Mouse (Mus musculus): ENCODE data around the gene Six5. TPM values are rescaled to one million over a fixed set of nuclear protein-coding genes. Genes with fewer than 3 reads are reported as not detected.

Six5 gene
- polyA plus RNA-seq, 1 experiment from 2014 or later = 1.8 TPM

DNA sequence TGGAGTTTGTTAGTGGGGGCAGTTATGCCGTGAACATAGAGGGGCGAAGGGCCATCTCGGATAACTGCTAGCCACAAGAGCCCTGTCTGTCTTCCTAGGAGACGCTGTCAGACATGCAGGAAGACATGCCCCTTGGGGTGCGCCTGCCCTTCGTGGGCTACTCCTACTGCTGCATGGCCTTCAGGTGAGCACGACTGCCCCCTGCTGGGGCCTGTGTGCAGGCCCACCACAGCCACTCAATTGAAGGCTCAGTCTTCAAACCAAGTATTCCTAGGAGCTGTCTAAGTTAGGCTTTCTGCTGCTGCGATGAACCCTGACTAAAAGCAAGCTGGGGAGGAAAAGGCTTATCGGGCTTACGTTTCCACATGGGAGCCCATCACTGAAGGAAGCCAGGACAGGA is 5.6 kb upstream of the Six5 start:
- Histone ChIP-seq H3K9ac (replicated peaks) (no peak overlapping the region), H3K4me1 (peaks cover 44% of the 10 kb centered on the region), H3K27ac (replicated peaks) (no peak overlapping the region), H3K4me3 (replicated peaks) (no peak overlapping the region), H3K4me2 (no peak overlapping the region), H3K9me3 (replicated peaks) (no peaks in the 10 kb centered on the region), H3K27me3 (replicated peaks) (peaks cover 24% of the 10 kb centered on the region), H3K36me3 (peaks cover 34% of the 10 kb centered on the region)
- no peak for ATAC-seq (ENCODE audit: low FRiP score)
- WGBS = 48% methylated on average over 10 of the region's 10 CpGs

DNA sequence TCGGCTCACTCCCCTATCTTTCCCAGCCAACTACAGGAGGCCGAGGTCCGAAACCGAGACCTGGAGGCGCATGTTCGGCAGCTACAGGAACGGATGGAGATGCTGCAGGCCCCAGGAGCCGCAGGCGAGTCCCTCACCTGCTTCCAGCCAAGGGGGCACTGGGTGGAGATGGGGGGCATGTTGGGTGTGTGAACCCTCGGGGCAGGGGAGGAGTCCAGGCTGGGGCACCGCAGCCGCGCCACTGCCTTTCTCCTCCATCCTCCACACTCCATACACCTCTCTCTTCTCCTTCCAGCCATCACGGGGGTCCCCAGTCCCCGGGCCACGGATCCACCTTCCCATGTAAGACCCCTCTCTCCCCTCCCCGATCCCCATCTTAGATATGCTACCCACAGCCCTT is 2.5 kb upstream of the Six5 start:
- Histone ChIP-seq H3K27me3 (replicated peaks) (peaks cover 42% of the 10 kb centered on the region), H3K36me3 (peaks cover 32% of the 10 kb centered on the region), H3K4me3 (replicated peaks) (no peak overlapping the region), H3K27ac (replicated peaks) (0 out of 2 replicates have a peak overlapping the region, but pooled peaks have one; percentile 71), H3K9ac (replicated peaks) (peak overlapping the region; percentile 26; the same call in 1 of the 2 replicates), H3K4me2 (no peak overlapping the region; the same call in 1 of the 2 replicates), H3K4me1 (peaks cover 53% of the 10 kb centered on the region), H3K9me3 (replicated peaks) (no peaks in the 10 kb centered on the region)
- ATAC-seq (ENCODE audit: low FRiP score) = no peak
- 42% methylated on average over 17 of the region's 17 CpGs for WGBS

DNA sequence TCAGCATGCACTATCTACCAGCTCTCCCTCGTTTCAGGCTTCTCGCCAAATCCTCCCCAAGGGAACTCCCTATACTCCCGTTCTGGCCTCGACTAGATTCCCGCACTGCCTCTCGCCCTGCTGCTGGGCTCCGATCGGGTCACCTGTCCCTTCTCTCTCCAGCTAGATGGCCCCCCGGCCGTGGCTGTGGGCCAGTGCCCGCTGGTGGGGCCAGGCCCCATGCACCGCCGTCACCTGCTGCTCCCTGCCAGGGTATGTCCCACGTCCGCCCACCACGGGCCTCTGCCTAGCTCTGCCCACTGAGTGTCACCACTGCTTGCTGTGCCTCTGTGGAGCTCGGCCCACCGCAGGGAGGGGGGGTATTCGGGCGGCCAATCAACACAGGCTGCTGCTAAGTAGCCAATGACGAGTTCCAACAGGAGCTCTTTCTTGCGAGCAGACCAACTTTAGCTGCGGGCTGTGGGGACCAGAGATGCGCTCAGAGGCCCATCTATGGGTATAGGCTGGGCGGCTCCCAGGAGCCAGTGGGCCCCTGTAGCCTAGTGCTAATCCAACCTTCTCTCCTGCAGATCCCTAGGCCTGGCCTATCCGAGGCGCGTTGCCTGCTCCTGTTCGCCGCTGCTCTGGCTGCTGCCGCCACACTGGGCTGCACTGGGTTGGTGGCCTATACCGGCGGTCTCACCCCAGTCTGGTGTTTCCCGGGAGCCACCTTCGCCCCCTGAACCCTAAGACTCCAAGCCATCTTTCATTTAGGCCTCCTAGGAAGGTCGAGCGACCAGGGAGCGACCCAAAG is 1.8 kb upstream of the Six5 start:
- Histone ChIP-seq H3K27me3 (replicated peaks) (peaks cover 44% of the 10 kb centered on the region), H3K4me3 (replicated peaks) (peak overlapping the region; percentile 54; the same call in 1 of the 2 replicates), H3K9me3 (replicated peaks) (no peaks in the 10 kb centered on the region), H3K27ac (replicated peaks) (peak overlapping the region; percentile 71), H3K4me1 (peaks cover 58% of the 10 kb centered on the region), H3K4me2 (peak overlapping the region; percentile 98), H3K36me3 (peaks cover 26% of the 10 kb centered on the region), H3K9ac (replicated peaks) (peak overlapping the region; percentile 26; the same call in 1 of the 2 replicates)
- ATAC-seq (ENCODE audit: low FRiP score) = peak; percentile 36; the same call in 1 of the 2 replicates
- WGBS = 5% methylated on average over 38 of the region's 38 CpGs

DNA sequence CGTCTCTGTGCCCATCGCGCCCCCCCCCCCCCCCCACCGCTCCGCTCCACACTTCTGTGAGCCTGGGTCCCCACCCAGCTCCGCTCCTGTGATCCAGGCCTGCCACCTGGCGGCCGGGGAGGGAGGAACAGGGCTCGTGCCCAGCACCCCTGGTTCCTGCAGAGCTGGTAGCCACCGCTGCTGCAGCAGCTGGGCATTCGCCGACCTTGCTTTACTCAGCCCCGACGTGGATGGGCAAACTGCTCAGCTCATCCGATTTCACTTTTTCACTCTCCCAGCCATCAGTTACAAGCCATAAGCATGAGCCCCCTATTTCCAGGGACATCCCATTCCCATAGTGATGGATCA is 1.2 kb upstream of the Six5 start:
- Histone ChIP-seq H3K27ac (replicated peaks) (peak overlapping the region; percentile 86), H3K4me1 (peaks cover 58% of the 10 kb centered on the region), H3K4me2 (peak overlapping the region; percentile 98), H3K36me3 (peaks cover 21% of the 10 kb centered on the region), H3K9ac (replicated peaks) (no peak overlapping the region; the same call in 1 of the 2 replicates), H3K4me3 (replicated peaks) (peak overlapping the region; percentile 54), H3K9me3 (replicated peaks) (no peaks in the 10 kb centered on the region), H3K27me3 (replicated peaks) (peaks cover 44% of the 10 kb centered on the region)
- peak; percentile 42 for ATAC-seq (ENCODE audit: low FRiP score)
- under 1% methylated on average over 15 of the region's 15 CpGs for whole genome bisulfite sequencing

DNA sequence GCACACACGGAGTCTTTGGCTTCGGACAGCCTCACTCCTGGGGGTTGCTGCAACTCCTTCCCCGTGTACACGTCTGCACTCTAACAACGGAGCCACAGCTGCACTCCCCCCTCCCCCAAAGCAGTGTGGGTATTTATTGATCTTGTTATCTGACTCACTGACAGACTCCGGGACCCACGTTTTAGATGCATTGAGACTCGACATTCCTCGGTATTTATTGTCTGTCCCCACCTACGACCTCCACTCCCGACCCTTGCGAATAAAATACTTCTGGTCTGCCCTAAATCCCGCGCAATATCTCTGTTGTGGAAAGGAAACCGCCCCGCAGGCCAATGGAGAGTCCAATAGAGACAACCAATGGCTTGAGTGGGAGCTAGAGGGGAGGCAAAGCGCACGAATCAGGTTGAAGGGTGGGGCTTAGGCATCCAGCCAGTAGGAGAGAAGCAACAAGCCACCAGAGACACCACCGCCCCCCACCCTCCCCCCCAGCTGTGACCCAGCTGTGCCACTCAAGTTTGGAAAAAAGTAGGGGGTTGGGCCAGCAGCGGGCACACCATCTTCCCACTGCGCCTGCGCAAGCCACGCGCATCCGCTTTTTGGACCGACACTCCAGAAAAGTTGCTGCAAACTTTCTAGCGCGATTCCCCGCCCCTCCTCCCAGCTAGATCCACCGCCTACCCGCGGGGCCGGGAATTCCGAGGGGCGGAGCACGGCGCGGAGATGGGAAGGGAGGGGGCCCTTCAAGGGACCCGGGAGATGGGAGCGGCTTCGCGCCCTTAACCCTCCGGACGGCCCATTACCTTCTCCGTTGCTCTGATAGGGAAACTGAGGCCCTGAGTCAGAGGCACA is 633 bp upstream of the Six5 start:
- H3K4me2 ChIP-seq = peak overlapping the region; percentile 98
- peaks cover 58% of the 10 kb centered on the region for H3K4me1 ChIP-seq
- WGBS = under 1% methylated on average over 45 of the region's 45 CpGs
- peaks cover 44% of the 10 kb centered on the region for H3K27me3 ChIP-seq (replicated peaks)
- peaks cover 16% of the 10 kb centered on the region for H3K36me3 ChIP-seq
- peak overlapping the region; percentile 86 for H3K27ac ChIP-seq (replicated peaks)
- H3K9ac ChIP-seq (replicated peaks) = peak overlapping the region; percentile 42
- H3K4me3 ChIP-seq (replicated peaks) = peak overlapping the region; percentile 54
- H3K9me3 ChIP-seq (replicated peaks) = no peaks in the 10 kb centered on the region
- ATAC-seq (ENCODE audit: low FRiP score) = peak; percentile 79

DNA sequence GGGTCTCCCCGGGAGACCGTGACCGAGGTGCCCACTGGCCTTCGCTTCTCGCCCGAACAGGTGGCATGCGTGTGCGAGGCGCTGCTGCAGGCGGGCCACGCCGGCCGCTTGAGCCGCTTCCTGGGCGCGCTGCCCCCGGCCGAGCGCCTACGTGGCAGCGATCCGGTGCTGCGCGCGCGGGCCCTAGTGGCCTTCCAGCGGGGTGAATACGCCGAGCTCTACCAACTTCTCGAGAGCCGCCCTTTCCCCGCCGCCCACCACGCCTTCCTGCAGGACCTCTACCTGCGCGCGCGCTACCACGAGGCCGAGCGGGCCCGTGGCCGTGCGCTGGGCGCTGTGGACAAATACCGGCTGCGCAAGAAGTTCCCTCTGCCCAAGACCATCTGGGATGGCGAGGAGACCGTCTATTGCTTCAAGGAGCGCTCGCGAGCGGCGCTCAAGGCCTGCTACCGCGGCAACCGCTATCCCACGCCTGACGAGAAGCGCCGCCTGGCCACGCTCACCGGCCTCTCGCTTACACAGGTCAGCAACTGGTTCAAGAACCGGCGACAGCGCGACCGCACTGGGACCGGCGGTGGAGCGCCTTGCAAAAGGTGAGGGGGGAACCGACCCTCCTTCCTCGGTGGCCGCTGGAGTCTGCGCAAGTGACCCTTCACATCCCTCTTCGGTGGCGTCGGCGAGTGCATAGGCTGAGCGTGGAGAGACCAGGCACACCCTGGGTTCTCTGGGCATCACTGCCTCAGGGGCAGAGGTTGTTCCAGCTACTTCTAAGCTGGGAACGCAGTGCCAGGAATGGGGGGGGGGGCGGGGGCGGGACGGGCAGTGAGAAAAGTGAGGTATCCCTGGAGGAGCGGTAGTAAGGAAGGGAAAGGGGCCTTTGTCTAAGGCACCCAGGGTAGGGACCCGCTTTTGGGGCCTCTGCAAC is 694 bp downstream of the Six5 start:
- 0 out of 2 replicates have a peak, but pooled peaks have one; percentile 3 for ATAC-seq (ENCODE audit: low FRiP score)
- H3K9ac ChIP-seq (replicated peaks) = peak overlapping the region; percentile 42
- H3K36me3 ChIP-seq = peaks cover 12% of the 10 kb centered on the region
- H3K27ac ChIP-seq (replicated peaks) = peak overlapping the region; percentile 86
- peak overlapping the region; percentile 98 for H3K4me2 ChIP-seq
- peaks cover 58% of the 10 kb centered on the region for H3K4me1 ChIP-seq
- peak overlapping the region; percentile 54 for H3K4me3 ChIP-seq (replicated peaks)
- H3K27me3 ChIP-seq (replicated peaks) = peaks cover 42% of the 10 kb centered on the region
- no peaks in the 10 kb centered on the region for H3K9me3 ChIP-seq (replicated peaks)
- under 1% methylated on average over 79 of the region's 87 CpGs for WGBS

DNA sequence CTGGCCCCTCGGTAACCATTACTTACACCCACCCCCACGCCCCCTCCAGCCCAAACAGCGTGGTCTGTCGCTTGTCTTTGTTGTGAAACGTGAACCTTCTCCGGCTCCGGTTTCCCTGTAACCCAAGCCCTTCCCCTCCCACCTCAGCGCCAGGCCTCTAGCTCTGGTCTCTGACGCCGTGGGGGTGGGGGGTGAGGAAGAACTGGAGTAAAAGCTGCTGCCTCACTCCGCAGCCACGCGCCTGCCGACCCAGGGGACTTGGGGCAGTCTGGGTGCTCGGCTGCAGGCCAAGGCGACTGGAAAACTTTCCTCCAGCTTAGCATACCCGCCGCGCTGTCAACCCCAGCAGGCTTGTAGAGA is 1.3 kb downstream of the Six5 start:
- Histone ChIP-seq H3K36me3 (peaks cover 10% of the 10 kb centered on the region; the same call in 1 of the 2 replicates), H3K9me3 (replicated peaks) (no peaks in the 10 kb centered on the region), H3K27me3 (replicated peaks) (peaks cover 37% of the 10 kb centered on the region), H3K4me1 (peaks cover 58% of the 10 kb centered on the region), H3K4me3 (replicated peaks) (peak overlapping the region; percentile 54), H3K27ac (replicated peaks) (peak overlapping the region; percentile 18; the same call in 1 of the 2 replicates), H3K4me2 (peak overlapping the region; percentile 98), H3K9ac (replicated peaks) (peak overlapping the region; percentile 42)
- no peak for ATAC-seq (ENCODE audit: low FRiP score)
- WGBS = 2% methylated on average over 19 of the region's 19 CpGs

DNA sequence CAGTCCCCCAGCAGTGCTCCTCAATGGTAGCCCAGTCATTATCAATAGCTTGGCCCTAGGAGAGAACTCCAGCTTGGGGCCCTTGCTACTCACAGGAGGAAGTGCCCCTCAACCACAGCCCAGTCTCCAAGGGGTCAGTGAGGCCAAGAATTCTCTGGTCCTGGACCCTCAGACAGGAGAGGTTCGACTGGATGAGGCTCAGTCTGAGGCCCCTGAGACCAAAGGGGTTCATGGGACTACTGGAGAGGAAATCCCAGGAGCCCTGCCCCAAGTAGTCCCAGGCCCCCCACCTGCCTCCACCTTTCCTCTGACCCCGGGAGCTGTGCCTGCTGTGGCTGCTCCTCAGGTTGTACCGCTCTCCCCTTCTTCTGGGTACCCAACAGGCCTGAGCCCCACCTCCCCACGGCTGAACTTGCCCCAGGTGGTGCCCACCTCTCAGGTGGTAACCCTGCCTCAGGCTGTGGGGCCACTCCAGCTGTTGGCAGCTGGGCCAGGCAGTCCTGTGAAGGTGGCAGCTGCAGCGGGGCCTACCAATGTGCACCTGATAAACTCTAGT is 2.1 kb downstream of the Six5 start:
- no peaks in the 10 kb centered on the region for H3K9me3 ChIP-seq (replicated peaks)
- no peak overlapping the region for H3K9ac ChIP-seq (replicated peaks)
- peak overlapping the region; percentile 54 for H3K4me3 ChIP-seq (replicated peaks)
- peak overlapping the region; percentile 98 for H3K4me2 ChIP-seq
- peaks cover 58% of the 10 kb centered on the region for H3K4me1 ChIP-seq
- H3K36me3 ChIP-seq = peaks cover 4% of the 10 kb centered on the region; the same call in 1 of the 2 replicates
- ATAC-seq (ENCODE audit: low FRiP score) = no peak
- 0 out of 2 replicates have a peak overlapping the region, but pooled peaks have one; percentile 18 for H3K27ac ChIP-seq (replicated peaks)
- peaks cover 29% of the 10 kb centered on the region for H3K27me3 ChIP-seq (replicated peaks)
- WGBS = 55% methylated on average over 5 of the region's 5 CpGs

DNA sequence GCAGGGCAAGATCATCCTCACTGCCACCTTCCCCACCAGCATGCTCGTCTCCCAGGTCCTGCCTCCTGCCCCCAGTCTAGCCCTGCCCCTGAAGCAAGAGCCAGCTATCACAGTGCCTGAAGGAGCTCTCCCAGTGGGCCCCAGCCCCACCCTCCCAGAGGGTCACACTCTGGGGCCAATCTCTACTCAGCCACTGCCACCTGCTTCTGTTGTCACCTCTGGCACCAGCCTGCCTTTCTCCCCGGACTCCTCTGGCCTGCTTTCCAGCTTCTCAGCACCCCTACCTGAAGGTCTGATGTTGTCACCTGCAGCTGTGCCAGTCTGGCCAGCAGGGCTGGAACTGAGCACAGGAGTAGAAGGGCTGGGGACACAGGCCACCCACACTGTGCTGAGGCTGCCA is 2.8 kb downstream of the Six5 start:
- no peak for ATAC-seq (ENCODE audit: low FRiP score)
- H3K36me3 ChIP-seq = no peaks in the 10 kb centered on the region; the same call in 1 of the 2 replicates
- no peaks in the 10 kb centered on the region for H3K9me3 ChIP-seq (replicated peaks)
- H3K4me2 ChIP-seq = no peak overlapping the region
- peaks cover 25% of the 10 kb centered on the region for H3K27me3 ChIP-seq (replicated peaks)
- H3K9ac ChIP-seq (replicated peaks) = no peak overlapping the region
- no peak overlapping the region for H3K4me3 ChIP-seq (replicated peaks)
- H3K27ac ChIP-seq (replicated peaks) = no peak overlapping the region
- H3K4me1 ChIP-seq = peaks cover 52% of the 10 kb centered on the region
- 70% methylated on average over 2 of the region's 2 CpGs for WGBS

DNA sequence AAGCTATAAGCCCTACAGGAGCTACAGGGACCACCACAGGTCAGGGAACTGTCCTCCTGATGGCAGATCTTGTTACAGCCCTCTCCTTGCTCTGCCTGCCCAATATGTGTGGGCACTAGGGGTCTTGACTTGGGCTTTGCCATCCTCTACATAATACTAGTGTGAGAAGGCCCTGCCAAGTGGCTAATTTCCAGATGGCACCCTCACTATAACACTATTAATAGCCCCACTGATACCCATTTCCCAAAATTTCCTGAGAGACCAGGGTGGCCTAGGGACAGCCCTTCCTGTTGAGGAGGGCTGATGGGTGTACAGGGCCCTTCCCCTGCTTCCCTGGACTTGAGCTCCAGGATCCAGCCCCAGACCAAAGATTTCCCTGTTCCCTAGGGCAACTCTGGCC is 3.5 kb downstream of the Six5 start:
- no peak overlapping the region for H3K27ac ChIP-seq (replicated peaks)
- H3K9ac ChIP-seq (replicated peaks) = no peak overlapping the region
- H3K27me3 ChIP-seq (replicated peaks) = peaks cover 25% of the 10 kb centered on the region
- ATAC-seq (ENCODE audit: low FRiP score) = no peak
- H3K4me3 ChIP-seq (replicated peaks) = no peak overlapping the region
- peaks cover 45% of the 10 kb centered on the region for H3K4me1 ChIP-seq
- no peaks in the 10 kb centered on the region for H3K9me3 ChIP-seq (replicated peaks)
- no peak overlapping the region for H3K4me2 ChIP-seq
- H3K36me3 ChIP-seq = peaks cover 6% of the 10 kb centered on the region; the same call in 1 of the 2 replicates
